Mouse (Mus musculus): Measurements from ENCODE around the gene Olfr646. TPM values are rescaled to one million over a fixed set of nuclear protein-coding genes. Genes with fewer than 3 reads are reported as not detected.

The Olfr646 gene
- polyA plus RNA-seq, 1 experiment: not detected

- no peak within 1 kb of the TSS for H3K27ac ChIP-seq (ENCODE audit: control insufficient read depth, insufficient read depth, low read depth, low read length, poor library complexity)
- H3K4me1 ChIP-seq (ENCODE audit: control insufficient read depth, insufficient read depth, low read length): no peaks in the 10 kb centered on the region
- WGBS: 77% methylated on average over 3 of the region's 3 CpGs
- no peak within 1 kb of the TSS for H3K4me3 ChIP-seq (replicated peaks; ENCODE audit: control insufficient read depth, low read depth, low read length)
- TF ChIP-seq CTCF (IDR thresholded peaks at IDR 0.05; ENCODE audit: control insufficient read depth, insufficient read depth, low read length) (no peak), POLR2A (IDR thresholded peaks at IDR 0.05; ENCODE audit: borderline replicate concordance, control insufficient read depth, low read depth, low read length) (no peak)
Observed at GRCm38 (mm10) chr7:104143179-104143578, 38.5 kb downstream of the Olfr646 start, which contains the start of gene Ubqln3. Gene Ubqln3 (minus strand): TSS chr7:104143279.

GRCm38 (mm10) chr7:104150456-104150855 is 45.8 kb downstream of the Olfr646 start, which contains the start of gene Ubqlnl:
Gene Ubqlnl (minus strand): TSS chr7:104150556.
- no peak within 1 kb of the TSS for H3K4me3 ChIP-seq (replicated peaks; ENCODE audit: control insufficient read depth, low read depth, low read length)
- no peak for TF ChIP-seq CTCF (IDR thresholded peaks at IDR 0.05; ENCODE audit: control insufficient read depth, insufficient read depth, low read length)
- TF ChIP-seq POLR2A (IDR thresholded peaks at IDR 0.05; ENCODE audit: borderline replicate concordance, control insufficient read depth, low read depth, low read length): no peak
- WGBS: 85% methylated on average over 2 of the region's 2 CpGs
- H3K4me1 ChIP-seq (ENCODE audit: control insufficient read depth, insufficient read depth, low read length): no peaks in the 10 kb centered on the region
- no peak within 1 kb of the TSS for H3K27ac ChIP-seq (ENCODE audit: control insufficient read depth, insufficient read depth, low read depth, low read length, poor library complexity)

Other genes starting within 250 kb of the Olfr646 start
- not detected in 2 replicates for gene Olfr66, start 218.6 kb upstream of the Olfr646 start, polyA plus RNA-seq (2011; ENCODE audit: insufficient read depth, insufficient read length, low replicate concordance, missing spikeins)
- gene Olfr64, start 210.4 kb upstream of the Olfr646 start, polyA plus RNA-seq (2011; ENCODE audit: insufficient read depth, insufficient read length, low replicate concordance, missing spikeins): not detected in 2 replicates
- gene Olfr65, start 201.4 kb upstream of the Olfr646 start, polyA plus RNA-seq (2011; ENCODE audit: insufficient read depth, insufficient read length, low replicate concordance, missing spikeins): not detected in 2 replicates
- gene Olfr631, start 176.0 kb upstream of the Olfr646 start, polyA plus RNA-seq (2011; ENCODE audit: insufficient read depth, insufficient read length, low replicate concordance, missing spikeins): not detected in 2 replicates
- gene Olfr632, start 170.5 kb upstream of the Olfr646 start, polyA plus RNA-seq (2011; ENCODE audit: insufficient read depth, insufficient read length, low replicate concordance, missing spikeins): not detected in 2 replicates
- gene Olfr633, start 160.4 kb upstream of the Olfr646 start, polyA plus RNA-seq (2011; ENCODE audit: insufficient read depth, insufficient read length, low replicate concordance, missing spikeins): 0.25 TPM in 1 of 2 replicates, not detected in the other
- not detected in 2 replicates for gene Olfr635, start 133.7 kb upstream of the Olfr646 start, polyA plus RNA-seq (2011; ENCODE audit: insufficient read depth, insufficient read length, low replicate concordance, missing spikeins)
- gene Olfr638, start 106.1 kb upstream of the Olfr646 start, polyA plus RNA-seq (2011; ENCODE audit: insufficient read depth, insufficient read length, low replicate concordance, missing spikeins): not detected in 2 replicates
- not detected in 2 replicates for gene Olfr639, start 87.6 kb upstream of the Olfr646 start, polyA plus RNA-seq (2011; ENCODE audit: insufficient read depth, insufficient read length, low replicate concordance, missing spikeins)
- not detected in 2 replicates for gene Olfr640, start 79.3 kb upstream of the Olfr646 start, polyA plus RNA-seq (2011; ENCODE audit: insufficient read depth, insufficient read length, low replicate concordance, missing spikeins)
- not detected in 2 replicates for gene Olfr641, start 69.4 kb upstream of the Olfr646 start, polyA plus RNA-seq (2011; ENCODE audit: insufficient read depth, insufficient read length, low replicate concordance, missing spikeins)
- gene Olfr642, start 52.2 kb upstream of the Olfr646 start, polyA plus RNA-seq (2011; ENCODE audit: insufficient read depth, insufficient read length, low replicate concordance, missing spikeins): 0.29 TPM in 1 of 2 replicates, not detected in the other
- not detected in 2 replicates for gene 4930516K23Rik, start 43.4 kb upstream of the Olfr646 start, polyA plus RNA-seq (2011; ENCODE audit: insufficient read depth, insufficient read length, low replicate concordance, missing spikeins)
- not detected in 2 replicates for gene Olfr644, start 33.0 kb upstream of the Olfr646 start, polyA plus RNA-seq (2011; ENCODE audit: insufficient read depth, insufficient read length, low replicate concordance, missing spikeins)
- gene Olfr645, start 19.4 kb upstream of the Olfr646 start, polyA plus RNA-seq (2011; ENCODE audit: insufficient read depth, insufficient read length, low replicate concordance, missing spikeins): not detected in 2 replicates
- gene Ubqln5, start 25.0 kb downstream of the Olfr646 start, polyA plus RNA-seq (2011; ENCODE audit: insufficient read depth, insufficient read length, low replicate concordance, missing spikeins): not detected in 2 replicates
- not detected in 2 replicates for gene Olfr643, start 32.5 kb downstream of the Olfr646 start, polyA plus RNA-seq (2011; ENCODE audit: insufficient read depth, insufficient read length, low replicate concordance, missing spikeins)
- gene Ubqln3, start 38.4 kb downstream of the Olfr646 start, polyA plus RNA-seq (2011; ENCODE audit: insufficient read depth, insufficient read length, low replicate concordance, missing spikeins): not detected in 2 replicates
- gene Ubqlnl, start 45.7 kb downstream of the Olfr646 start, polyA plus RNA-seq (2011; ENCODE audit: insufficient read depth, insufficient read length, low replicate concordance, missing spikeins): not detected in 2 replicates
- not detected in 2 replicates for gene Olfm5, start 60.0 kb downstream of the Olfr646 start, polyA plus RNA-seq (2011; ENCODE audit: insufficient read depth, insufficient read length, low replicate concordance, missing spikeins)
- not detected in 2 replicates for gene Olfr648, start 78.5 kb downstream of the Olfr646 start, polyA plus RNA-seq (2011; ENCODE audit: insufficient read depth, insufficient read length, low replicate concordance, missing spikeins)
- gene Olfr649, start 91.1 kb downstream of the Olfr646 start, polyA plus RNA-seq (2011; ENCODE audit: insufficient read depth, insufficient read length, low replicate concordance, missing spikeins): not detected in 2 replicates
- gene Trim6, start 113.9 kb downstream of the Olfr646 start, polyA plus RNA-seq (2011; ENCODE audit: insufficient read depth, insufficient read length, low replicate concordance, missing spikeins): 2.4 and 6.1 TPM in 2 replicates
- 10.6 and 18.7 TPM in 2 replicates for gene Trim34a, start 139.6 kb downstream of the Olfr646 start, polyA plus RNA-seq (2011; ENCODE audit: insufficient read depth, insufficient read length, low replicate concordance, missing spikeins)
- 2.1 and 5.3 TPM in 2 replicates for gene Trim5, start 183.2 kb downstream of the Olfr646 start, polyA plus RNA-seq (2011; ENCODE audit: insufficient read depth, insufficient read length, low replicate concordance, missing spikeins)
- 57.3 and 112 TPM in 2 replicates for gene Trim12a, start 210.6 kb downstream of the Olfr646 start, polyA plus RNA-seq (2011; ENCODE audit: insufficient read depth, insufficient read length, low replicate concordance, missing spikeins)
- gene Trim34b, start 224.6 kb downstream of the Olfr646 start, polyA plus RNA-seq (2011; ENCODE audit: insufficient read depth, insufficient read length, low replicate concordance, missing spikeins): not detected in 2 replicates
- 11.9 and 12.3 TPM in 2 replicates for gene Trim12c, start 248.5 kb downstream of the Olfr646 start, polyA plus RNA-seq (2011; ENCODE audit: insufficient read depth, insufficient read length, low replicate concordance, missing spikeins)